Mouse (Mus musculus) forebrain, embryonic 16.5 days (tissue): ENCODE data around the gene Tlr13. TPM values are rescaled to one million over a fixed set of nuclear protein-coding genes. Genes with fewer than 3 reads are reported as not detected.
"Not testable (repeated sequence)": the region's sequence is repeated elsewhere in the genome, so short reads cannot be mapped to it uniquely, and the experiment has no call there.

Experiments
- ATAC-seq: fragments of 200-750 bp; cut with Nextera tagmentation; 2 replicates; pipeline ENCODE4 v1.8.0; 2017; ENCODE audit warnings: mild to moderate bottlenecking, moderate library complexity
- H3K27ac ChIP-seq: fragments of 300-500 bp; sonication (generic); 2 replicates; pipeline ENCODE4 v1.5.1; 2014; ENCODE audit warnings: low read length, control low read depth
- H3K27me3 ChIP-seq: fragments of 300-500 bp; sonication (generic); replicated peaks from 2 replicates; pipeline ENCODE4 v1.6.1; 2014; ENCODE audit warnings: low read length; ENCODE audit not compliant: control insufficient read depth, insufficient read depth
- H3K36me3 ChIP-seq: fragments of 300-500 bp; sonication (generic); 2 replicates; pipeline ENCODE4 v1.6.1; 2014; ENCODE audit not compliant: control insufficient read depth, insufficient read depth
- H3K4me1 ChIP-seq: fragments of 300-500 bp; sonication (generic); replicated peaks from 2 replicates; pipeline ENCODE4 v1.6.1; 2014; ENCODE audit warnings: low read length; ENCODE audit not compliant: control insufficient read depth, insufficient read depth
- H3K4me2 ChIP-seq: fragments of 300-500 bp; sonication (generic); 2 replicates; pipeline ENCODE4 v1.6.1; 2014; ENCODE audit warnings: mild to moderate bottlenecking, low read length, control low read depth
- H3K4me3 ChIP-seq: fragments of 300-500 bp; sonication (generic); replicated peaks from 2 replicates; pipeline ENCODE4 v1.5.1; 2014; ENCODE audit warnings: mild to moderate bottlenecking, low read length, control low read depth
- H3K9ac ChIP-seq: fragments of 300-500 bp; sonication (generic); replicated peaks from 2 replicates; pipeline ENCODE4 v1.6.1; 2014; ENCODE audit warnings: low read depth, low read length, control low read depth
- H3K9me3 ChIP-seq: fragments of 300-500 bp; sonication (generic); 2 replicates; pipeline ENCODE4 v1.6.1; 2016; ENCODE audit warnings: low read length; ENCODE audit not compliant: control insufficient read depth
- whole genome bisulfite sequencing: fragments of 180-500 bp; shearing (Covaris S2); extraction: QIAGEN DNeasy Blood & Tissue Kit; methylation state at CpG from one replicate; pipeline ENCODE4 v1.1.7; 2014; 5-methylcytosine and 5-hydroxymethylcytosine counted together
- polyA plus RNA-seq: library from polyadenylated mRNA; unstranded; fragments of >200 nt; fragmentation: Nextera tagmentation; extraction: Ambion mirVana; gene quantifications from 2 replicates; pipeline ENCODE4 v1.2.1, GENCODE M21; 2015

Tlr13 gene
- polyA plus RNA-seq, 1 experiment from 2014 or later, result 0.30 TPM

DNA sequence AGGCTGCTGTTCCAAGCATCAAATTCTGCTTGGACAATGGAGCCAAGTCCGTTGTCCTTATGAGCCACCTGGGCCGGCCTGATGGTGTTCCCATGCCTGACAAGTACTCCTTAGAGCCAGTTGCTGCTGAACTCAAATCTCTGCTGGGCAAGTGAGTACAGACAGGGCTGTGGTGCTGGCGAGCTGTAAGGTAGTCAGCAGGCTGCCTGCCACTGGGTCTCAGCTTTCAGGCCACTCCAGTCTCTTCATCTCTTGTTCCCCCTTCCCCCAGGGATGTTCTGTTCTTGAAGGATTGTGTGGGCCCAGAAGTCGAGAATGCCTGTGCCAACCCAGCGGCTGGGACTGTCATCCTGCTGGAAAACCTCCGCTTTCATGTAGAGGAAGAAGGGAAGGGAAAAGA is 51.4 kb downstream of the Tlr13 start:
- not testable (repeated sequence) for H3K27me3 ChIP-seq

DNA sequence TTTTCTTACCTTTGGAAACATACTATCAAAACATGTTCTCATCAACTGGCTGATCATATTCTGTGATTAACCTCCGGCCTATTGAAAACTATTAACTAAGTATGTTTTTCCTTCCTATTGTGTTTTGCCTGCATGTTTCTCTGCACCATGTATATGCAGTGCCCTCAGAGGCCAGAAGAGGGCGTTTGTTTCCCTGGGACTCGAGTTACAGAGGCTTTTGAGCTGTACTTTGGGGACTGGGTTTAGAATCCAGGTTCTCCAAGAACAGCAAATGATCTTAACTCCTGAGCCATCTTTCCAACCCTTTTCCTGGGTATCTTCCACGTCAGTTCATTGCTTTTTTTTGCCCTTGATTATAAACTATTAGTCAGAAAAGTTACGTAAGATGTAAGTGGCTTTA is 54.3 kb downstream of the Tlr13 start:
- H3K4me1 ChIP-seq, result no peaks in the 10 kb centered on the region
- no peak overlapping the region for H3K27ac ChIP-seq
- 0 out of 2 replicates have a peak, but pooled peaks cover 2% of the 10 kb centered on the region for H3K36me3 ChIP-seq
- no peaks in the 10 kb centered on the region for H3K9me3 ChIP-seq
- no peaks in the 10 kb centered on the region for H3K27me3 ChIP-seq
- H3K9ac ChIP-seq, result no peak overlapping the region
- 58% methylated on average over 5 of the region's 5 CpGs for WGBS
- ATAC-seq, result no peak
- no peak overlapping the region for H3K4me3 ChIP-seq
- no peak overlapping the region for H3K4me2 ChIP-seq

More for the DNA sequence above, 51.4 kb downstream of the Tlr13 start:
- H3K9ac ChIP-seq, ATAC-seq, H3K4me3 ChIP-seq, H3K4me1 ChIP-seq, H3K4me2 ChIP-seq, H3K9me3 ChIP-seq, H3K36me3 ChIP-seq, H3K27ac ChIP-seq: not testable (repeated sequence)
- 86% methylated on average over 2 of the region's 6 CpGs for WGBS

DNA sequence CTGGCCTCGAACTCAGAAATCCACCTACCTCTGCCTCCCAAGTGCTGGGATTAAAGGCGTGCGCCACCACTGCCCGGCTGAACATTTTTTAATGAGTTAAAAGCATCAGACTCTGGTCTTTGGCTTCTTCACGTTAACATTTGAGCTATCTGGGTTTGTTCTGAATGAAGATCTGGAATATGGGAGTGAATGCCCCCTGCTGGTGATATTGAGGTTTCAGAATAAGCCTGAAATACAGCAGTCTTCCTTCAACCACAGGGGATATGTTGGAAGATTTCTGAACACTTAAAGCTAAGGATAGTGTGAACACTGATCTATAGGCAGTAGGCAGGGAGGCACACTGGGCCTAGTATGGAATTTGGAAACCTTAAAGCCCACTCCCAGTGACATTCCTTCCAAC is 55.9 kb downstream of the Tlr13 start:
- Histone ChIP-seq H3K36me3 (0 out of 2 replicates have a peak, but pooled peaks cover 2% of the 10 kb centered on the region), H3K4me3 (no peak overlapping the region), H3K9ac (no peak overlapping the region), H3K27me3 (no peaks in the 10 kb centered on the region), H3K4me1 (no peaks in the 10 kb centered on the region), H3K27ac (no peak overlapping the region), H3K4me2 (no peak overlapping the region), H3K9me3 (no peaks in the 10 kb centered on the region)
- ATAC-seq, result no peak
- 75% methylated on average over 5 of the region's 5 CpGs for WGBS

DNA sequence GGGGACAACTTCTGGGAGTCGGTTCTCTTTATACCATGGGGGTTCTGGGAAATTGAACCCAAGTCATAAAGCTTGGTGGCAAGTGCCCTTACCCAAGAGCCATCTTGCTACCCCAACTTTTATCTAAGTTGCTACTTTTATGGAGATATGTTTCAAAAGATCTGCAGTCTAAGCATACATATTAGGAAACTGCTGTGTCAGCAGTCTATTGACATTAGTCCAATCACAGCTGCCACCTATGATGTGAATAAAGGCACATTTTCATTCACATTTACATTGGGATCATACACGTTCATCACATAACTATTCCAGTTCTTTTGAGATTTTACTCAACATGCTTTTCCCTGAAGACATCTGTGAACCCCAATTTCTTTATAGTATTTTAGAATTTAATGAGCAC is 66.1 kb downstream of the Tlr13 start:
- Histone ChIP-seq H3K4me1 (no peaks in the 10 kb centered on the region), H3K27me3 (no peaks in the 10 kb centered on the region), H3K4me2 (no peak overlapping the region), H3K9ac (no peak overlapping the region), H3K9me3 (no peaks in the 10 kb centered on the region), H3K36me3 (no peaks in the 10 kb centered on the region), H3K4me3 (no peak overlapping the region), H3K27ac (no peak overlapping the region)
- ATAC-seq, result no peak
- 92% methylated on average over 2 of the region's 2 CpGs for WGBS

Other genes starting within 250 kb of the Tlr13 start
- gene Atrx, start 213.8 kb upstream of the Tlr13 start, polyA plus RNA-seq, result 309 TPM in 2 replicates
- gene Magt1, start 131.3 kb upstream of the Tlr13 start, polyA plus RNA-seq, result 22.6 and 25.2 TPM in 2 replicates
- 299 and 304 TPM in 2 replicates for gene Cox7b, start 127.5 kb upstream of the Tlr13 start, polyA plus RNA-seq
- gene Atp7a, start 115.9 kb upstream of the Tlr13 start, polyA plus RNA-seq, result 17.6 and 20.7 TPM in 2 replicates
- 263 and 264 TPM in 2 replicates for gene Pgk1, start 43.9 kb downstream of the Tlr13 start, polyA plus RNA-seq
- 14.7 and 16.3 TPM in 2 replicates for gene Taf9b, start 78.0 kb downstream of the Tlr13 start, polyA plus RNA-seq
- not detected in 2 replicates for gene Fnd3c2, start 112.2 kb downstream of the Tlr13 start, polyA plus RNA-seq